Mouse (Mus musculus) forebrain, embryonic 11.5 days (tissue): ENCODE measurements at regions not wholly inside any gene's neighbourhood (a gene's known extent, or its start where the extent isn't known, plus 50 kb on each side); places are given as distances from the start of the nearest gene placed in this dataset.
A peak's percentile ranks its signal among the peaks of the same experiment; 100 is the strongest.

Experiments used
- ATAC-seq: fragments of 200-750 bp; cut with Nextera tagmentation; replicated peaks from 2 replicates; pipeline ENCODE4 v1.8.0; 2017; ENCODE audit warnings: moderate TSS enrichment; ENCODE audit not compliant: low FRiP score
- DNase-seq: peaks from one replicate; pipeline ENCODE4 v3.0.0-alpha.2; 2017; ENCODE audit warnings: low spot score
- H3K27ac ChIP-seq: fragments of 300-500 bp; sonication (generic); 2 replicates; pipeline ENCODE4 v1.5.1; 2014; ENCODE audit warnings: low read depth, low read length
- H3K27me3 ChIP-seq: fragments of 300-500 bp; sonication (generic); 2 replicates; pipeline ENCODE4 v1.6.1; 2014; ENCODE audit warnings: mild to moderate bottlenecking, low read length, mixed read lengths; ENCODE audit not compliant: control insufficient read depth, insufficient read depth
- H3K36me3 ChIP-seq: fragments of 300-500 bp; sonication (generic); 2 replicates; pipeline ENCODE4 v1.6.1; 2014; ENCODE audit warnings: mild to moderate bottlenecking, low read length, moderate library complexity, mixed read lengths; ENCODE audit not compliant: control insufficient read depth, insufficient read depth
- H3K4me1 ChIP-seq: fragments of 300-500 bp; sonication (generic); replicated peaks from 2 replicates; pipeline ENCODE4 v1.6.1; 2014; ENCODE audit warnings: low read length, mixed read lengths; ENCODE audit not compliant: control insufficient read depth, insufficient read depth
- H3K4me2 ChIP-seq: fragments of 300-500 bp; sonication (generic); 2 replicates; pipeline ENCODE4 v1.6.1; 2014; ENCODE audit warnings: low read depth, mild to moderate bottlenecking, low read length, moderate library complexity, mixed read lengths; ENCODE audit not compliant: severe bottlenecking
- H3K4me3 ChIP-seq: fragments of 300-500 bp; sonication (generic); 2 replicates; pipeline ENCODE4 v1.5.1; 2014; ENCODE audit warnings: low read depth, low read length
- H3K9ac ChIP-seq: fragments of 300-500 bp; sonication (generic); 2 replicates; pipeline ENCODE4 v1.6.1; 2014; ENCODE audit warnings: low read length
- H3K9me3 ChIP-seq: fragments of 300-500 bp; sonication (generic); 2 replicates; pipeline ENCODE4 v1.6.1; 2016; ENCODE audit warnings: low read length, mixed read lengths; ENCODE audit not compliant: control insufficient read depth
- WGBS: fragments of 180-500 bp; shearing (Covaris S2); extraction: QIAGEN DNeasy Blood & Tissue Kit; methylation state at CpG from one replicate; pipeline ENCODE4 v1.1.7; 2014; 5-methylcytosine and 5-hydroxymethylcytosine counted together

- no peak for ATAC-seq
- Histone ChIP-seq H3K27ac (no peak overlapping the region), H3K9me3 (no peaks in the 10 kb centered on the region), H3K4me1 (no peaks in the 10 kb centered on the region), H3K36me3 (no peaks in the 10 kb centered on the region), H3K9ac (no peak overlapping the region), H3K4me2 (no peak overlapping the region), H3K4me3 (no peak overlapping the region), H3K27me3 (no peaks in the 10 kb centered on the region)
- no peak for DNase-seq
- 90% methylated on average over 7 of the region's 7 CpGs for WGBS
Measured at GRCm38 (mm10) chr16:46965741-46966140, 467.4 kb upstream of the Nectin3 start.

- H3K27me3 ChIP-seq = no peaks in the 10 kb centered on the region
- no peak overlapping the region for H3K4me3 ChIP-seq
- no peak overlapping the region for H3K9ac ChIP-seq
- ATAC-seq (no peak), DNase-seq (no peak)
- no peaks in the 10 kb centered on the region for H3K9me3 ChIP-seq
- no peak overlapping the region for H3K27ac ChIP-seq
- H3K4me1 ChIP-seq = no peaks in the 10 kb centered on the region
- H3K36me3 ChIP-seq = no peaks in the 10 kb centered on the region
- no peak overlapping the region for H3K4me2 ChIP-seq
- WGBS = 91% methylated on average over 1 of the region's 1 CpGs
Measured at GRCm38 (mm10) chr16:46956990-46957389, 458.7 kb upstream of the Nectin3 start.

- H3K27me3 ChIP-seq = no peaks in the 10 kb centered on the region
- DNase-seq (no peak), ATAC-seq (0 out of 2 replicates have a peak, but pooled peaks have one; percentile 12)
- H3K27ac ChIP-seq = no peak overlapping the region
- H3K36me3 ChIP-seq = no peaks in the 10 kb centered on the region
- no peaks in the 10 kb centered on the region for H3K4me1 ChIP-seq
- WGBS = 68% methylated on average over 3 of the region's 3 CpGs
- H3K9ac ChIP-seq = no peak overlapping the region
- H3K9me3 ChIP-seq = no peaks in the 10 kb centered on the region
- H3K4me3 ChIP-seq = no peak overlapping the region
- H3K4me2 ChIP-seq = no peak overlapping the region
Measured at GRCm38 (mm10) chr16:46926060-46926459, 427.7 kb upstream of the Nectin3 start.

- 30% methylated on average over 2 of the region's 2 CpGs for WGBS
- H3K9me3 ChIP-seq = no peaks in the 10 kb centered on the region
- H3K4me2 ChIP-seq = no peak overlapping the region
- H3K27me3 ChIP-seq = no peaks in the 10 kb centered on the region
- H3K9ac ChIP-seq = no peak overlapping the region
- ATAC-seq = peak; percentile 82
- 0 out of 2 replicates have a peak, but pooled peaks cover 3% of the 10 kb centered on the region for H3K4me1 ChIP-seq
- DNase-seq = no peak
- no peaks in the 10 kb centered on the region for H3K36me3 ChIP-seq
- H3K27ac ChIP-seq = no peak overlapping the region
- no peak overlapping the region for H3K4me3 ChIP-seq
Measured at GRCm38 (mm10) chr16:46894576-46895203, 396.4 kb upstream of the Nectin3 start.

DNA sequence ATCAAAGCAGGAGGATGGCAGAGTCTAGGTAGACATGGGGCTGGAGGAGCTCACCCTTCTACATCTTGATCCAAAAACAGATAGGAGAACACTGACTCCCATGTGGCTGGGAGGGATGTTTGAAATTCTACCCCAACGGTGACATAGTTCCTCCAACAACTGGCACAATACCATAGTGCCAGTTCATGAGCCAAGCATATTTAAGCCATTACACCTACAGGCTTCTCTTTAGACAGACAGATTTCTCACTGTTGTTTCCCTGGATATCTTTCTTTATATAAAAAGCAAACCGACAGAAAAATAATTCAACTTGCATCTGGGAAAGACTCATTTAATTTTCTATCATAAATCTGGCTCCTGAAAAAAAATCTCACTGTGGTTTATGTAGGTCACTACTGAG, 380.4 kb upstream of the Nectin3 start:
- Histone ChIP-seq H3K4me3 (no peak overlapping the region), H3K9ac (no peak overlapping the region), H3K27me3 (no peaks in the 10 kb centered on the region), H3K4me2 (no peak overlapping the region), H3K36me3 (no peaks in the 10 kb centered on the region), H3K27ac (no peak overlapping the region), H3K4me1 (no peaks in the 10 kb centered on the region), H3K9me3 (no peaks in the 10 kb centered on the region)
- no peak for DNase-seq
- WGBS = 95% methylated on average over 2 of the region's 2 CpGs
- no peak for ATAC-seq

DNA sequence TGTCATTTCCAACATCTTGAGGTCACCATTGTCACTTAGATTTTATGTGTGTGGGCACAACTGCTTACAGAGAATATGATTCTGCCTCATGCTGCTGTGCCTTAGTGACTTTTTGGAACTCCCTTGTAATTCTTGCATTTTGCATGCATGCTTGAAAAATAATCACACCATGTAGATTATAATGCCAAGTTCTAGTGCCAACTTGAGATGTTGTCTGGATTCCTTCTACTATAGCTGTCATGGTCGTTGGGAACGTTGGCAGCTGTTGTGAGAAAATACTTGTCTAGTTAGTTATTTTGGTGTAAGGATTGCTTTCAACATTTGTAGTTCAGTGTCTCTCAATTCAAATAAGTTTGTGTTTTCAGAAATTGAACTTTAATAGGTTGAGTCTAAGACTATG, 365.6 kb upstream of the Nectin3 start:
- Histone ChIP-seq H3K36me3 (no peaks in the 10 kb centered on the region), H3K4me1 (no peaks in the 10 kb centered on the region), H3K27me3 (no peaks in the 10 kb centered on the region), H3K4me2 (no peak overlapping the region), H3K9me3 (no peaks in the 10 kb centered on the region), H3K27ac (no peak overlapping the region), H3K9ac (no peak overlapping the region), H3K4me3 (no peak overlapping the region)
- DNase-seq (no peak), ATAC-seq (no peak)
- 92% methylated on average over 2 of the region's 2 CpGs for WGBS

DNA sequence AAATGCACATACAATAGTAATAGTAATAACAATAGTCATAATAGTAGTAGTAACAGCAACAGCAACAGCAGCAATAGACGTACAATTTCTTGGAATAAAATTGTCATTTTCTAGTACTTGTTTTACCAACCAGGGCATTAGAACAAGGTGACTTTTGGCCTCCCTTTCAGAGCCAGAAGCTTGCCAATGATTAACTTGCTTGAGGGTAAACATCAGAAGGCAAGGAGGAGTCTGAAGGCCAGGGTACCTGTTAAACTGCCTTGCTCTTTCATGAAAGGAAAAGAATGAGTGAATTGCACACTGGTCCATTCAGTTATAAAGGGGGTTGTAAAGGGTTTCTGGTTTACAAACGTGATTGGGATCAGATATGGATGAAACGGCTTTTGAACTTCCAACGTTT, 351.2 kb upstream of the Nectin3 start:
- ATAC-seq (no peak), DNase-seq (no peak)
- Histone ChIP-seq H3K9me3 (no peaks in the 10 kb centered on the region), H3K4me3 (no peak overlapping the region), H3K4me2 (no peak overlapping the region), H3K9ac (no peak overlapping the region), H3K27me3 (no peaks in the 10 kb centered on the region), H3K36me3 (no peaks in the 10 kb centered on the region), H3K4me1 (0 out of 2 replicates have a peak, but pooled peaks cover 1% of the 10 kb centered on the region), H3K27ac (no peak overlapping the region)
- WGBS = 83% methylated on average over 4 of the region's 4 CpGs

DNA sequence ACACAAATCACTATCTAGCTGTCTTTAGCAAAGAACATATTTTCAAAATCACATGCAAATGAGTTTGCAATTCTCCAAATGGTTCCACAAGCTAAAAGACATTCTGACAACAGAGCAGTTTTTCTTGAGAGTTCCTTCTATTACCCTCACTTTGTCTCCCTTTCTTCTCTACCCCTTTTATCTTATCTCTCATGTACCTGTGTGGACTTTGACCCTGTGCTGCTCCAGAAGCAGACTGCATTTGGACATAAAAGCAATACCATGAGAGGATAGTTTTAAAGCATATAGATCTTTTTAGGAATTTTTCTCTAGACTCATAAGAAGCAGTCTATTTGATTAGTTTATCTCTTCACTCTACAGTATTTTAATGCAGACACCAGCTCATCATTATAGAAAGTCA, 350.4 kb upstream of the Nectin3 start:
- H3K9ac ChIP-seq = no peak overlapping the region
- H3K4me2 ChIP-seq = no peak overlapping the region
- no peaks in the 10 kb centered on the region for H3K36me3 ChIP-seq
- no peaks in the 10 kb centered on the region for H3K9me3 ChIP-seq
- no peak for ATAC-seq
- H3K4me1 ChIP-seq = 0 out of 2 replicates have a peak, but pooled peaks cover 1% of the 10 kb centered on the region
- no peak overlapping the region for H3K4me3 ChIP-seq
- no peaks in the 10 kb centered on the region for H3K27me3 ChIP-seq
- DNase-seq = no peak
- no peak overlapping the region for H3K27ac ChIP-seq

DNA sequence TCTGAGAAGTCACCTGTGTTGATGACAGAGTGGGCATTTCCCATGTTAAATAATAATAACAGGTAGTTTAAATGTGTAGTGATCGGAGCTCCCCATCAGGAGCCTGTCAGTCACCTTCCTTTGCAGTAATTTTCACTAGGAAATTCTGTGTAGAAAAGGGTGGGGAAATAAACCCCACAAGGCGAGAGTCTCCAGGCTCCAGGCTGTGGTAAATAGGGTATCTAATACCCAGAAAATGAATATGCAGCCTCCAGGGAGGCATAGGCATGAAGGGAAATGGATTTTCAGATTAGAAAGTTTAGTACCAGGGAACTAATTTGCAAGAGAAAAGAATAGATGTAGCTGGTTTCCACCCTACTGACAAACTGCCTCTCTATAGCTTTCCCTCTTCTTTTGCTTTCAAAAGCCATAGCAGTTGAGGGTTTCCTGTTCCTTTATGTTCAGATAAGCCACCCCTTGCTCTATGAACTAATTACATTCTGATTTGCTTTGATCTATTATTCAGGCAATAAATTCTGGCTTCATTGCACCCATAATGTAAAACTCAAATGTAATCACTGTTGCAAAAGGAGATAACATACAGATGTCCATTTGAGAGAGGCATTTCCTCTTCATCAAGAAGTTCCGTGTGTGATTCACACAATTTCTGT, 349.5 kb upstream of the Nectin3 start:
- DNase-seq = no peak
- peak; percentile 79 for ATAC-seq
- Histone ChIP-seq H3K4me1 (no peaks in the 10 kb centered on the region), H3K36me3 (no peaks in the 10 kb centered on the region), H3K9ac (no peak overlapping the region), H3K27ac (no peak overlapping the region), H3K27me3 (no peaks in the 10 kb centered on the region), H3K9me3 (no peaks in the 10 kb centered on the region), H3K4me3 (no peak overlapping the region), H3K4me2 (no peak overlapping the region)
- WGBS = 41% methylated on average over 3 of the region's 3 CpGs
